Mouse (Mus musculus) midbrain, embryonic 16.5 days (tissue): Measurements from ENCODE around the gene Yars. TPM values are rescaled to one million over a fixed set of nuclear protein-coding genes. Genes with fewer than 3 reads are reported as not detected.

Source experiments
- ATAC-seq: fragments of 200-750 bp; cut with Nextera tagmentation; 2 replicates; pipeline ENCODE4 v1.8.0; 2017; ENCODE audit warnings: moderate TSS enrichment
- H3K27ac ChIP-seq: fragments of 300-500 bp; sonication (generic); 2 replicates; pipeline ENCODE4 v1.5.1; 2014; ENCODE audit warnings: mild to moderate bottlenecking, low read length, mixed read lengths
- H3K27me3 ChIP-seq: fragments of 300-500 bp; sonication (generic); 2 replicates; pipeline ENCODE4 v1.6.1; 2014; ENCODE audit warnings: low read depth, low read length, mixed read lengths; ENCODE audit not compliant: control insufficient read depth, insufficient read depth
- H3K36me3 ChIP-seq: fragments of 300-500 bp; sonication (generic); 2 replicates; pipeline ENCODE4 v1.6.1; 2014; ENCODE audit warnings: mild to moderate bottlenecking, low read length, moderate library complexity, mixed read lengths; ENCODE audit not compliant: control insufficient read depth, insufficient read depth
- H3K4me1 ChIP-seq: fragments of 300-500 bp; sonication (generic); 2 replicates; pipeline ENCODE4 v1.6.1; 2014; ENCODE audit warnings: mild to moderate bottlenecking, low read length, mixed read lengths; ENCODE audit not compliant: control insufficient read depth, insufficient read depth
- H3K4me2 ChIP-seq: fragments of 300-500 bp; sonication (generic); 2 replicates; pipeline ENCODE4 v1.6.1; 2014; ENCODE audit warnings: mild to moderate bottlenecking, low read length, mixed read lengths
- H3K4me3 ChIP-seq: fragments of 300-500 bp; sonication (generic); 2 replicates; pipeline ENCODE4 v1.5.1; 2014; ENCODE audit warnings: low read depth, mild to moderate bottlenecking, low read length, moderate library complexity, mixed read lengths
- H3K9ac ChIP-seq: fragments of 300-500 bp; sonication (generic); 2 replicates; pipeline ENCODE4 v1.6.1; 2014; ENCODE audit warnings: low read depth, low read length, mixed read lengths
- H3K9me3 ChIP-seq: fragments of 300-500 bp; sonication (generic); replicated peaks from 2 replicates; pipeline ENCODE4 v1.6.1; 2014; ENCODE audit warnings: mild to moderate bottlenecking, low read length, mixed read lengths; ENCODE audit not compliant: control insufficient read depth, poor library complexity, severe bottlenecking
- WGBS: fragments of 180-500 bp; shearing (Covaris S2); extraction: QIAGEN DNeasy Blood & Tissue Kit; methylation state at CpG from one replicate; pipeline ENCODE4 v1.1.7; 2014; 5-methylcytosine and 5-hydroxymethylcytosine counted together
- polyA plus RNA-seq: library from polyadenylated mRNA; unstranded; fragments of >200 nt; fragmentation: Nextera tagmentation; extraction: Ambion mirVana; gene quantifications from 2 replicates; pipeline ENCODE4 v1.2.1, GENCODE M21; 2015

Yars gene
- polyA plus RNA-seq, 1 experiment from 2014 or later: 111 TPM

DNA sequence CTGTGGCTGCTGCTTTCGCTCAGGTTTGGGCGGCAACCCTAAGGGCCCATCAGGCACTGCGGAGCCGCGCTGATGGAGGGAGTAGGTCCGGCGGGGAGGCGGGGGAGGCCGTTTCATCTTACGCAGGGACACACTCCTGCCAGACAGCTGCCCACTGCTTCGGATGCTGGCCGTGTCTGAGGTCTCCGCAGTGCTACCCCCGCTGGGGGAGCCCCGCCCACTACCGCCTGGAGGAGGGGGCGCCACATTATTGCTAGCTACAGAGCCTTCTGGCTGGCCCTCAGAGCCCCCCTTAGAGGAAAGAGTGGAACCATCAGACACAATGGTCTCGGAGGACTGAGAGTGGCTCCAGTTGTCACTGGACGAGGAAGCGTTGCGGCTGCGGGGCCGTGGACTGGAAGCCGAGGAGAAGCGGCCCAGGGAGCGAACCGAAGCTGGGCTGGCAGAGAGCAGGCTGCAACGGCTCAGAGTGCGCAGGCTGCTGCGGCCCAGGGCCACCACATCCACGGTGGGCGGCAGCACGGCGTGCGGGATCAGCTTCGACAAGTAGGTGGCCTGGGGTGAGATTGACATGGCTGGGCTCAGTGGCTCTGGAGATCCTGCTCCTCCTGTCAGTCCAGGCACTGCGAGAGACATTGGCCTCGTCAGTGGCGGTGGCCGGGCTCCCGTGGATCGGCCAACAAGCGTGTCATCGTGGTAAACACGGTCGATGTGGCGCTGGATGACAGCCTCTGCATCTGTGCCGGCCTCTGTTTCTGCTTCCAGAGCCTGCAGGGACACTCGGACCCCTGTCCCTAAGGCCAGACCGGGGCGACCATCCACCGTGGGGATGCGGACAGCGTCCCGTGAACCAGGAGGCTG, 34.1 kb downstream of the Yars start:
- Histone ChIP-seq H3K27me3 (no peaks in the 10 kb centered on the region), H3K36me3 (peaks cover 30% of the 10 kb centered on the region), H3K27ac (no peak overlapping the region), H3K4me3 (peak overlapping the region; percentile 2), H3K9ac (peak overlapping the region; percentile 55), H3K9me3 (no peaks in the 10 kb centered on the region), H3K4me2 (peak overlapping the region; percentile 45), H3K4me1 (peaks cover 31% of the 10 kb centered on the region)
- no peak for ATAC-seq
- 29% methylated on average over 54 of the region's 55 CpGs for WGBS

DNA sequence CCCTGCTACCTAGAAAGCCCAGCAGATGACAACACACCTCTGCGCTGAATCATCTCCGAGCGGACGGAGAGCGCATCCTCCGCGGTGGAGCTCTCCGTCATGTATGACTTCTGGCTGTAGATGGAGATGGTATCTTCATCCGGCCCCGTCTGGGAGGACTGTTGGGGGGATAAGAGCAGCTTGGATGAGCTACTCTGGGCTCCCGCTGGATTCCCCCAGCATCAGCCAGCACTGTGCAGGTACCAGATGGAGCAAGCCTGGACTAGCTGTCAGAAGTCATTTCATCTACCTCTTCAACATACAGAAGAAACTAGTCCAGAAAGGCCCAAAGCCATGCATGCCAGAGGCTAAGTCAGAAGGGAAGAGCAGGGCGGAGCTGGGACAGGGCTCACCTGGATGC, 35.8 kb downstream of the Yars start:
- Histone ChIP-seq H3K4me1 (peaks cover 31% of the 10 kb centered on the region), H3K4me3 (no peak overlapping the region), H3K4me2 (peak overlapping the region; percentile 73; the same call in 1 of the 2 replicates), H3K27ac (no peak overlapping the region), H3K36me3 (peaks cover 17% of the 10 kb centered on the region; the same call in 1 of the 2 replicates), H3K9ac (no peak overlapping the region), H3K27me3 (no peaks in the 10 kb centered on the region), H3K9me3 (no peaks in the 10 kb centered on the region)
- WGBS: 93% methylated on average over 12 of the region's 12 CpGs
- ATAC-seq: no peak

DNA sequence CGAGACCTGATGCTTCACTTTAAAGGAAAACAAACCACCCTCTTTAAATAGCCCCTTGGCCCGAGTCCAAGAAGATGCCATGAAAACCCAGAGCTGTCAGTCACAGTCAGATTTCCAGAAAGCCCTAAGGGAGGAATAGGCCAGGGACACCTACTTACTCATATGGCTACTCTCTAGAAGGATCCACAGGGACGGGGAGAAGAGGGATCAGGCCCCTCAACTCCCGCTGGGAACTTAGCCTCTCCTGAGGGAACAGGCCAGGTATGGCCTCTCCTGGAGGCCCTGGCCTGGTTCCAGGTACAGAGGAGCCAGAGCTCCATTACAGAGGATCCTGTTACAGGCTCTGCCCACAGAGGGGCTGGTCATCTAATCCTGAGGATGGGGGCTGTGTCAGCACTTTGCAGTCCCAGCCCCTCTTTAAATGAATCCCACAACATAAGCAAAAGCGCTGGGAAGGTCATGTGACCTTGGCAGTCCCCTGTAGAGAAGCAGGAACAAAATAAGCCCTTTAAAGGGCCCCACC, 36.9 kb downstream of the Yars start:
- peak overlapping the region; percentile 8; the same call in 1 of the 2 replicates for H3K27ac ChIP-seq
- H3K9me3 ChIP-seq: no peaks in the 10 kb centered on the region
- H3K4me2 ChIP-seq: peak overlapping the region; percentile 73
- peak overlapping the region; percentile 69 for H3K9ac ChIP-seq
- no peak for ATAC-seq
- peaks cover 31% of the 10 kb centered on the region for H3K4me1 ChIP-seq
- H3K4me3 ChIP-seq: peak overlapping the region; percentile 45
- no peaks in the 10 kb centered on the region for H3K27me3 ChIP-seq
- peaks cover 10% of the 10 kb centered on the region; the same call in 1 of the 2 replicates for H3K36me3 ChIP-seq
- 19% methylated on average over 5 of the region's 5 CpGs for WGBS

DNA sequence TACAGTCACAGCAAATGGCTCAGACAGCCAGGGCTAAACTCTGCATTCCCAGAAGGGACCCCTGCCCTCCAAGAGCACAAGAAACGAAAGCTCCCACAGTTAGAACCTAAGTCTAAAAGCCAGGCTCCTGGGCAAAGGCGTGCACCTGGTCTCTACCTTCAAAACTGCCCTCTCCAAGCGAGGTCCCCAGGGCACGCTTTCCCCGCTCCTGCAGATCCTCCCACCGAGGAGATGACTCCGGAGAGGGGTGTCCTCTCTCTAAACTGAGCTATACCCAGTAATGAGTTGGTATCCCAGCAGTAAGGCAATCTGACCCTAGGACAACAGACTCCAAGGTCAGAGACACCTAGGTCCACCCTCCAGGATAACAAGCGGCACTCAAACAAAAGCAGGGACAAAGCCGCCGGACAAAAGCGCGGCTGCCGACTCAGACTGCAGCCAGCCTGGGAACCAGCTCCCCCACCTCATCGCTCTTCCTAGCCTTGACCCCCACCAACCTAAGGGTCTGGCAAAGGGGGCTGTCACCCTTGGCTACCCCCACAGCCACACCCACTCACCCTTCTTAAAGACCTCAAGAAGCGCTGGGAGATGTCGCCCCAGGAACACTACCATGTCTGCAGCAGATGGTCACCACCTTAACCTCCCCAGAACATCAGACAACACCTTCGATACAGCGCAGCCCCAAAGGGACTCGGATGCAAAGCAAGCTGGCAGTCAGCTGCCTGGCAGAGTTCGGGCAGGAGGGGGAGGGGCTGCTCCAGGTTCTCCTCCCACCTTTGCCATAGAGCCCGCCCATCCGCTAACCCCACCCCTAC, 37.8 kb downstream of the Yars start:
- Histone ChIP-seq H3K27ac (peak overlapping the region; percentile 8), H3K36me3 (peaks cover 5% of the 10 kb centered on the region; the same call in 1 of the 2 replicates), H3K4me3 (peak overlapping the region; percentile 45), H3K9me3 (no peaks in the 10 kb centered on the region), H3K4me2 (peak overlapping the region; percentile 73), H3K9ac (peak overlapping the region; percentile 69), H3K4me1 (peaks cover 31% of the 10 kb centered on the region), H3K27me3 (no peaks in the 10 kb centered on the region)
- 0 out of 2 replicates have a peak, but pooled peaks have one; percentile 22 for ATAC-seq
- whole genome bisulfite sequencing: 4% methylated on average over 22 of the region's 22 CpGs

DNA sequence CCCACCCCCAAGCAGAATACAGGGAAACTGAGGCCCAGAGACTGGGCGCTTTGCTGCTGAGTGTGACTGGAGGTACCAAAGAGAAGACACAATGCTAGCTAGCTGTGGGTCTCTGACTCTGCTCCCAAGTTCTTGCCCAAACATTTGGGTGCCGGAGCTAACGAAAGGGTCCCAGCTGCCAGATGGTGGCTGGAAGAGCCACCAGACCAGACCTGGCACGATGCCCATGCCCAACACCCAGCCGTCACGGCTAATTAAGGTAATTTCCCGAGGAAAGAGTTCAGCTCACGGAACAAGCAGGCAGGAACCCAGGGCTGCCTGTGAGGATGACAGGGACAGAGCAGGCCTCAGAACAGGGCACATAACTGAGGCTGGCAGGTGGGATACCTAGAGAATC, 38.4 kb downstream of the Yars start:
- Histone ChIP-seq H3K27me3 (no peaks in the 10 kb centered on the region), H3K4me1 (peaks cover 31% of the 10 kb centered on the region), H3K9me3 (no peaks in the 10 kb centered on the region), H3K36me3 (peaks cover 2% of the 10 kb centered on the region; the same call in 1 of the 2 replicates), H3K4me3 (peak overlapping the region; percentile 45), H3K4me2 (peak overlapping the region; percentile 73), H3K9ac (peak overlapping the region; percentile 69), H3K27ac (peak overlapping the region; percentile 8)
- ATAC-seq: no peak
- 17% methylated on average over 8 of the region's 8 CpGs for WGBS

DNA sequence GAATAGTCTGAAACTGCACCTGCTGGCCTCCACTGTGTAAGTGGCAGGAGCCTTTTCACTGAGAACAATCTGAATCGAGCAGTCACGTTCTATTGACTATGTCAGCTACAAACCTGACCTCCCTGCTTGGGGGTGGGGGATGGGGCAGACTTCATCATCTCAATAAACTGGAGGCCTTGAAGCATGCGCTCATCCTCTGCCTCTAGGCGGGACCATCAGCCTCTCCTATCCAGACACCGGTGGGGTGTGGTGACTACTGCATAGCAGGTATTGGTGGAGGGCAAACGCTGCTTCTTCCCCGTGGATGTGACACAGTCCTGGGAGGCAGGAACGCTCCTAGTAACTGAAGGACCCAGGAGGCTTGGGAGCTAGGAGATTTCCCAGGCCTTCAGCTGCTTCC, 41.4 kb downstream of the Yars start:
- Histone ChIP-seq H3K9me3 (no peaks in the 10 kb centered on the region), H3K36me3 (no peaks in the 10 kb centered on the region), H3K4me1 (peaks cover 21% of the 10 kb centered on the region), H3K9ac (no peak overlapping the region), H3K4me2 (no peak overlapping the region), H3K4me3 (no peak overlapping the region), H3K27me3 (no peaks in the 10 kb centered on the region), H3K27ac (no peak overlapping the region)
- no peak for ATAC-seq
- WGBS: 58% methylated on average over 8 of the region's 8 CpGs

DNA sequence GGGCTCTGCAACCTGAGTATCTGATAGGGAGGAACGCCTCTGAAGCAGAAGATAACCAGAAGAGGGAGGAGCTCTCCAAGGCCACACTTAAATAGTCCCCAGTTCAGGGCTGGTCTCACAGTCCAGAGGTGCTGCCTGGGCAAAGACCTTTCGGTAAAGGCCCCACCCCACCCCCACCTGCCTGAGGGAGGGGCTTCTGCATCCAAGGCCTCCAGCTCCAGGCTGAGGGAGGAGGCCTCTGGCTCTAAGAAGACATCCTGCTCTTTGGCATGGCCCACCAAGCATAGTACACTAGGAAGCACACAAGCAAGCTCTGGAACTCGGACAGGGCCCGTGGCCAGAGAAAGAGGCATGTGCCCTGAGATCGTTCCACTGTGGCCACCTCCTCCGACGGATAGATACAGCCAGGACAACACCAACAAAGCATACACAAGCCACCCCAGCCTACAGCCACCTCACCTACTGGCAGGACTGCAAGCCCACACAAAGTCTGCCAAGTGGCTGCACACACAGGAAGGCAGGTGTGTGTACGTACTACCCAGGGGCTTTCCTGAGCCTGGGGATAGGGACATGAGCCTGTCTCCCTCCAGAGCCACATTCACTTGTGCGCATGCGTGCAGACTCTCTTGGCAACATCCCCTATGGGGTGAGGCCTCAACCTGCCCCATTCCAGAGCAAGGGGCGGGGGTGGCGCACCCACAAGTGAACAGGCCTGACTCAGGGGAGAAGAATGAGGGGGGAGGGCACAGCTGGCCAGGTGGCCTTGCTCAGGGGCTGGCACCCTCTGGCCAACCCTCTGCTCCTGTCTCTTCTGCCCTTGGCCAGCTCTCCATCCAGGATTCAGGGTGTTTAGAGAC, 42.3 kb downstream of the Yars start:
- Histone ChIP-seq H3K27ac (no peak overlapping the region), H3K4me1 (peaks cover 12% of the 10 kb centered on the region), H3K4me3 (no peak overlapping the region), H3K36me3 (no peaks in the 10 kb centered on the region), H3K9ac (no peak overlapping the region), H3K9me3 (no peaks in the 10 kb centered on the region), H3K4me2 (no peak overlapping the region), H3K27me3 (no peaks in the 10 kb centered on the region)
- ATAC-seq: no peak
- 77% methylated on average over 12 of the region's 12 CpGs for WGBS

DNA sequence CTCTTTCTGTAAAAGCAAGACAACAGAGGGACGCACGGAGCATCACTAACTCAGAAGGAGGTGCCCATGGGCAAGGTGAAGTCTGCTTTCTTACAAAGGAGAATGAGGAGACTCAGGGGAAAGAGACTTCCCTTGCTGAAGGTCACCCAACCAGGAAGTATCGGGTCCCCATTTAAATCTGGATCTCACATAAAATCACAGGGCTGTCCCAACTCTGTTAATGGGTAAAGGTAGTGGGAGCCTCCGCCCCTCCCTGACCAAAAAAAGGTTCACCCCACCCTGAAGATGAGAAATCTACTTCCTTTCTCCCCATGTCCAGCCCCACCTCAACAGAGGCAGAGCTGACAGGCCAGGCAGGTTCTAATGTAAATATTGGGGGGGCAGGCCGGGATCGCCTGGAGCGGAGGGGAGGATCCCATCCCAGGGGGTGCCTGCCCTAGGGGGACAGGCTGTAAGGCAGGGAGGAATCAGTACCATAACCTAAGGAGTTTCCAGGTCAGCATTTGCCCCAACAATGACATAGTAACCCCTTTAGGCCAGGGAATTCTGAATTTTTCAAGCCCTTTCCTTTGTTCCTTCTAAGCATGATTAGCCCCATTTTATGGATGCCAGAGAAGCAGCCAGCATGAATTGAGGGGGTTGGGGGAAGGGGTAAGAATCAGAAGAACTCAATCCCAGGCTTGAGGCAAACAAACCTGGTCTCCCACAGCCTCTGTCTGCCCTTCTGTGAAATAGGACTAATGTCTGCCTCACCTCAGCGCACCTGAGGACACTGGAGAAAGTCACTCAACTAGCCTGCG, 43.2 kb downstream of the Yars start:
- no peaks in the 10 kb centered on the region for H3K27me3 ChIP-seq
- no peak overlapping the region for H3K4me2 ChIP-seq
- no peak for ATAC-seq
- peaks cover 9% of the 10 kb centered on the region for H3K4me1 ChIP-seq
- no peaks in the 10 kb centered on the region for H3K36me3 ChIP-seq
- no peaks in the 10 kb centered on the region for H3K9me3 ChIP-seq
- H3K27ac ChIP-seq: no peak overlapping the region
- no peak overlapping the region for H3K9ac ChIP-seq
- H3K4me3 ChIP-seq: no peak overlapping the region
- 82% methylated on average over 9 of the region's 9 CpGs for WGBS
